Mouse (Mus musculus) gastrocnemius, postnatal 14 days (tissue): ENCODE results near the gene Pa2g4. TPM values are rescaled to one million over a fixed set of nuclear protein-coding genes. Genes with fewer than 3 reads are reported as not detected.

Experiments
- DNase-seq: peaks from one replicate; pipeline ENCODE4 v3.0.0; 2021; ENCODE audit warnings: mixed read lengths
- intact Hi-C: fragments of 180-260 bp; cut with DNase I; formaldehyde crosslinking; loops from one replicate; pipeline ENCODE4 v1.15.1; 2025; ENCODE audit warnings: low total_unique reads
- microRNA-seq, 2 experiments: library from miRNA; unstranded; fragments of <30 nt; microRNA quantifications; one replicate each; pipeline ENCODE4 v1.2.0; 2021
- total RNA-seq, 2 experiments: library from RNA; stranded (reverse); gene quantifications; 2 replicates each; pipeline ENCODE4 v1.2.3; 2021

Gene Pa2g4
- total RNA-seq, 2 experiments from 2014 or later = 50.2 to 54.0 TPM

DNA sequence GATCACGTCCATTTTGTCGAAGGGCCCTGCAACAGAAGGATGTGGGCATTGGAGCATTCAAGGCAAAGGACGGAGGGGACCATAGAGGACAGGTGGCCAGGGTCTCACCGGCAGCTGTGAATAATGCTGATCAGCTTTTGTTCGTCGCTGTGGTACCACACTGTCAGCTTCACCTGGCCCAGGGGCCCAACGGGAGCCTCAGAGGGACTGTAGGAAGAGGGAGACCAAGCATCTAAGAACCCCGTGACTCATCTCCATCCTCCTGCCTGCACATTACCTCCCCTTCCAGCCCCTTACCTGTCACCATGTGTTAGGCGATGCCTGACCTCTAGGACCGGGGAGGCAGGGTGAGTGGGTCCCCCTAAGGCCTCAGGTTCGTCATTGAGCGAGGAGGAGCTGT lies 54.0 kb downstream of the Pa2g4 start:
- DNase-seq = no peak
- intact Hi-C loops = no loop called here

DNA sequence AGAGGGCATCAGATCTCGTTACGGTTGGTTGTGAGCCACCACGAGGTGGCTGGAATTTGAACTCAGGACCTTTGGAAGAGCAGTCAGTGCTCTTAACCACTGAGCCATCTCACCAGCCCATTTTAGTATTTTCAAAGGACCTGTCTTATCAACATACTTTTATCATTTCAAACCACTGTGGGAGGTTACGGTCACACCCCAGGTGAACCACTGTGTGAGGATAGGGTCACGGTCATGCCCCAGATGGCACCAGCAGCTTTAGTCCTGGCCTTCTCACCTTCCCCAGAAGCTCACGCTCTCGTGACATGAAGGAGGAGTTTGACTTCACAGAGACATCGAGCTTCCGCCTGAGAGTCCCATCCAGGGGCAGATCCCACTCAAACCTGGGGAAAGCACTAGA lies 54.6 kb downstream of the Pa2g4 start:
- no peak for DNase-seq
- intact Hi-C loops = no loop called here

DNA sequence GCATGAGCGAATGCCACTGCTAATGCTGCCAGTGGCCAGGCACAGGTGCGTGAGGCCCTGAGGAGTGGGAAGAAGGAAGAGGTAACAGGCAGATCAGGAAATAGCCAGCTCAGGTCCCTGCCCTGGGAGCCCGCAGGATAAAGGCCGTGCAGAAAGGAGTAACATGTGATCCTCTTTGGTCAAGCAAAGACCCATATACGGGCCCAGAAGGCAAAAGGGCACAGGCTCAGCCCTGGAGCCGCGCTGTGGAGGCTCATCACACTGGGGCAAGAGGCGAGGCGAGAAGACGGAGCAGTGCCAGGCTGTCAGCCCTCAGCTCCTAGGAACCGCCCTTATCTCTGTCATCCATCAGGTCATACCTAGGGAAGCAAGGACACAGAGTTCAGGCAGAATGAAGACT lies 55.5 kb downstream of the Pa2g4 start:
- intact Hi-C loops = no loop called here
- DNase-seq = no peak

DNA sequence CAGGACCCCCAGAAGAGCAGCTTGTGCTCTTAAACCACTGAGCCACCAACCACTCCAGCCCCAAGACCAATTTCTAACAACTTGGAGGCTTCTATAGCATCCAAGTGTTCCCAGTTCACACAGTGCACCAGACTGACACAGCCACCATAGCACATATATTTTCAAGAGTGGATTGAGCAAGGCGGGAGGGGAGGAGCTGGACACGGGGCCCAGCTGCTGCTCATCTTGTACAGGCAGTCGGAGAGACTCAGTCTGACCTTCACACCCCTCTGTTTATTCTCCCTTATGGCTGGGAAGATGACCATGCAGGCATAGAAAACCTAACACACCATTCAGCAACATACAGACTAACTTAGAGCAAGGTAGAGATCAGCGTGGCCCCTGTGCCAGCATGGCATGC lies 56.0 kb downstream of the Pa2g4 start:
- intact Hi-C loops = no loop called here
- no peak for DNase-seq

DNA sequence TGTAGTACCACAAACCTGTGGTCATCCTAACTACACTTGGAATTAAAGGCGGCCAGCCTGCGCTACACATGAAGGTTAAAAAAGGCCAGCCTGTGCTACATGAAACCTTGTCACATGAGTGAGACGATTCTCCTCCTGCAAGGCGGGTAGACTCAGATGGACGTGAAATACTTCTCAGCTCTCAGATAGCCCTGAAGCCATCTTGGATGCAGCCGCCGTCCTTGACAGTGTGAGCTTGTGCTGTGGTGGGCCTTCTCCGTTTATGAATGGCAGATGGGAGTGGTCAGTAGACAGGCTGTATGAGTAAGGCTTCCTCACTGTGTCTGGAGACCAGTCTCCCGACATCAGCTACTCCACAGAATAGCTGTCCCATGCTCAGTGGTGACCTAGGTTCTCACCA lies 56.6 kb downstream of the Pa2g4 start:
- DNase-seq = no peak
- intact Hi-C loops = no loop called here

DNA sequence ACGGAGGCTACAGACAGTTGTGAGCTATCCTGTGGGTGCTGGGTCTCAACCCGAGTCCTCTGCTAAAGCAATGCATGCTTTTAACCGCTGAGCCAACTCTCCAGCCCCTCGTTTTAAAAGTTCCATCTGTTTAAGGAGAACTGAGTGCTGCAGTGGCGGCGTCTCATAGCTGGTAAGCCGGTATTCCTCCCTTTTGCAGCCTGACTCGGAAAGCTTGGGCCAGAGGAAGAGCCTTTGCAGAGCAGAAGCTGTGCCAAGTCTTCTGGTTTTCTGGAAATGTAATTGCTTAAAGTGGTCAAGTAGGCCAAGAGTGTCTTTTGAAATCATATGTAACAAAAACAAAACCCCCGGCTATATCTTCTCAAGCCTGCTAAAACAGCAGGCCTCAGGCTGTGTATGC lies 57.5 kb downstream of the Pa2g4 start:
- intact Hi-C loops = no loop called here
- no peak for DNase-seq

Small RNAs within 50 kb of the gene (microRNA-seq; reads per million reads assigned to microRNA genes)
- gene Gm47275 (0 reads per million in 2 experiments), gene Mir6916 (0 to 0.64 reads per million in 2 experiments), gene Mir6917 (0.50 to 0.96 reads per million in 2 experiments)

Other genes with a start within 250 kb of the Pa2g4 start
- gene Cnpy2, start 243.5 kb downstream of the Pa2g4 start, total RNA-seq = 10 to 100 TPM; 47.2 to 55.8 TPM
- gene Cs, start 228.3 kb downstream of the Pa2g4 start, total RNA-seq = 100 to 1,000 TPM; 571 to 668 TPM
- gene Coq10a, start 197.0 kb downstream of the Pa2g4 start, total RNA-seq = 100 to 1,000 TPM; 257 to 331 TPM
- 10 to 100 TPM; 53.7 to 54.8 TPM for gene Ankrd52, start 188.9 kb downstream of the Pa2g4 start, total RNA-seq
- not detected for gene Slc39a5, start 164.8 kb downstream of the Pa2g4 start, total RNA-seq
- gene Nabp2, start 154.5 kb downstream of the Pa2g4 start, total RNA-seq = 10 to 100 TPM; 48.2 to 51.8 TPM
- gene Rnf41, start 154.3 kb downstream of the Pa2g4 start, total RNA-seq = 10 to 100 TPM; 12.9 to 13.0 TPM
- gene Smarcc2, start 106.7 kb downstream of the Pa2g4 start, total RNA-seq = 10 to 100 TPM; 43.4 to 44.6 TPM
- gene Myl6, start 71.8 kb downstream of the Pa2g4 start, total RNA-seq = 100 to 1,000 TPM; 214 to 276 TPM
- gene Myl6b, start 67.3 kb downstream of the Pa2g4 start, total RNA-seq = 100 to 1,000 TPM in 1 of 2 experiments, 10 to 100 TPM in 1; 54.6 to 180 TPM
- 10 to 100 TPM; 21.6 to 24.0 TPM for gene Esyt1, start 40.1 kb downstream of the Pa2g4 start, total RNA-seq
- gene Zc3h10, start 18.2 kb downstream of the Pa2g4 start, total RNA-seq = 1 to 10 TPM; 5.0 to 6.4 TPM
- gene Rpl41, start 16.7 kb downstream of the Pa2g4 start, total RNA-seq = 1,000 to 10,000 TPM; 1,413 to 1,625 TPM
- 1 to 10 TPM; 4.8 to 7.2 TPM for gene Erbb3, start 23.7 kb upstream of the Pa2g4 start, total RNA-seq
- 100 to 1,000 TPM; 455 to 537 TPM for gene Rps26, start 60.8 kb upstream of the Pa2g4 start, total RNA-seq
- under 1 TPM; 0.25 to 0.58 TPM for gene Ikzf4, start 80.0 kb upstream of the Pa2g4 start, total RNA-seq
- gene Suox, start 108.1 kb upstream of the Pa2g4 start, total RNA-seq = 10 to 100 TPM; 11.8 to 12.8 TPM
- 10 to 100 TPM; 75.2 to 78.2 TPM for gene Rab5b, start 130.3 kb upstream of the Pa2g4 start, total RNA-seq
- gene Pmel, start 138.2 kb upstream of the Pa2g4 start, total RNA-seq = 1 to 10 TPM in 1 of 2 experiments, under 1 TPM in 1; 0.71 to 1.2 TPM
- gene Cdk2, start 139.0 kb upstream of the Pa2g4 start, total RNA-seq = 1 to 10 TPM; 7.5 to 8.5 TPM
- 10 to 100 TPM in 1 of 2 experiments, 1 to 10 TPM in 1; 8.3 to 10.8 TPM for gene Dgka, start 178.9 kb upstream of the Pa2g4 start, total RNA-seq
- gene Pym1, start 181.9 kb upstream of the Pa2g4 start, total RNA-seq = 10 to 100 TPM; 10.9 to 14.3 TPM
- 1 to 10 TPM; 3.2 TPM for gene Mmp19, start 224.9 kb upstream of the Pa2g4 start, total RNA-seq
- gene Dnajc14, start 238.1 kb upstream of the Pa2g4 start, total RNA-seq = 10 to 100 TPM; 23.3 to 24.5 TPM
- gene Tmem198b, start 238.4 kb upstream of the Pa2g4 start, total RNA-seq = 1 to 10 TPM; 6.4 to 7.4 TPM